Mouse (Mus musculus) gastrocnemius, postnatal 36 days (tissue): Measurements from ENCODE around the gene Mat2a. TPM values are rescaled to one million over a fixed set of nuclear protein-coding genes. Genes with fewer than 3 reads are reported as not detected.

Experiments
- DNase-seq, 2 experiments: peaks; one replicate each; pipeline ENCODE4 v3.0.0; 2022
- intact Hi-C: fragments of 180-260 bp; cut with DNase I; formaldehyde crosslinking; loops from one replicate; pipeline ENCODE4 v1.15.1; 2025
- total RNA-seq, 2 experiments: library from RNA; stranded (reverse); gene quantifications; 2 replicates each; pipeline ENCODE4 v1.2.3; 2021

Mat2a gene
- total RNA-seq, 2 experiments from 2014 or later, result 128 to 141 TPM

- DNase-seq, result no peak
- intact Hi-C loops, result no loop called here
These were observed 51.1 kb downstream of the Mat2a start for GRCm38 (mm10) chr6:72388266-72388665.

- intact Hi-C loops, result no loop called here
These were observed 51.5 kb downstream of the Mat2a start for GRCm38 (mm10) chr6:72387816-72388215.

DNA sequence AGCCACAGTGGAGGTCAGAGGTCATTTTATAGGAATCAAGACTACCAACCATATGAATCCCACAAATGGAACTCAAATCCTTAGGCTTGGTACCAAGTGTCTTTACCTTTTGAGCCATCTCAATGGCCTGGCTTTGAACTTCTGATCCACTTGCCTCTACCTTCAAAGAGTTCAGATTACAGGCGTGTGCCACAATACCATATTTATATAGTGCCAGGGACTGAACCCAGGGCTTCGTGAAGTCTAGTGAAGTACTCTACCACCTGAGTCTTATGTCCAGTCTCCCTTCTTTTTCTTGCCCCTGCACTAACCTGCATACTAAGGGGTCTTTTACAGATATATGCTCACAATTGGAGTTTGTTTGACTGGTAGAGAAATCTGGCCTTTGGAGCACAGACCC is 52.8 kb downstream of the Mat2a start:
- DNase-seq, result no peak
- intact Hi-C loops, result no loop called here

More at GRCm38 (mm10) chr6:72387816-72388215, 51.5 kb downstream of the Mat2a start:
- no peak for DNase-seq

- DNase-seq, result no peak
- intact Hi-C loops, result no loop called here
These were observed 54.1 kb downstream of the Mat2a start for GRCm38 (mm10) chr6:72385258-72385657.

DNA sequence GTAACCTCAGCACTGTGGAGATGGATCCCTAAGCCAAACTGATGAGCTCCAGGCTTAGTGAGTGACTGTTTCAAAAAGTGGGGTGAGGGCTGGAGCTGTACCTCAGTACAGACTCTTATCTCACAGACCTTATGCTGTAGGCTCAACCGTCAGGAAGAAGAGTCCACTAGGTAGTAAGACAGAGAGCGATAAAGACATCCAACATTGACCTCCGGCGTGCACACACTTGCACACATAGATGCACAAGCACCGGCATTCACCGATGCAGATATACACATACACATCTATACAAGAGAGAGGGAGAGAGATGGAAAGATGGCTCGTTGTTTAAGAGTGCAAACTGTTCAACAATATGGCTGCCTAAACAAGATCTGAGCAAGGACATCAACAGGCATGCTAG is 55.4 kb downstream of the Mat2a start:
- no peak for DNase-seq
- intact Hi-C loops, result no loop called here

GRCm38 (mm10) chr6:72383142-72383820 is 56.1 kb downstream of the Mat2a start:
- intact Hi-C loops, result no loop called here
- no peak for DNase-seq

Other genes with a start within 250 kb of the Mat2a start
- 1 to 10 TPM; 5.2 to 5.7 TPM for gene Atoh8, start 204.0 kb downstream of the Mat2a start, total RNA-seq
- not detected for gene Sftpb, start 134.9 kb downstream of the Mat2a start, total RNA-seq
- 10 to 100 TPM; 18.1 to 18.2 TPM for gene Usp39, start 94.4 kb downstream of the Mat2a start, total RNA-seq
- 1 to 10 TPM; 9.0 to 9.5 TPM for gene 0610030E20Rik, start 92.2 kb downstream of the Mat2a start, total RNA-seq
- gene Tmem150a, start 84.1 kb downstream of the Mat2a start, total RNA-seq, result 10 to 100 TPM; 16.9 to 18.8 TPM
- gene Rnf181, start 72.6 kb downstream of the Mat2a start, total RNA-seq, result 10 to 100 TPM; 23.7 to 24.2 TPM
- 100 to 1,000 TPM in 1 of 2 experiments, 10 to 100 TPM in 1; 83.0 to 107 TPM for gene Vamp5, start 59.1 kb downstream of the Mat2a start, total RNA-seq
- gene Vamp8, start 48.9 kb downstream of the Mat2a start, total RNA-seq, result 10 to 100 TPM; 48.5 to 50.0 TPM
- 10 to 100 TPM; 12.6 to 13.4 TPM for gene Ggcx, start 25.2 kb downstream of the Mat2a start, total RNA-seq
- 1 to 10 TPM in 1 of 2 experiments, under 1 TPM in 1; 0.66 to 1.7 TPM for gene Sh2d6, start 82.1 kb upstream of the Mat2a start, total RNA-seq
- 10 to 100 TPM in 1 of 2 experiments, 1 to 10 TPM in 1; 7.2 to 11.8 TPM for gene Capg, start 104.8 kb upstream of the Mat2a start, total RNA-seq
- 1 to 10 TPM; 6.1 to 9.5 TPM for gene Elmod3, start 158.9 kb upstream of the Mat2a start, total RNA-seq
- gene Retsat, start 158.9 kb upstream of the Mat2a start, total RNA-seq, result 10 to 100 TPM; 70.2 to 71.6 TPM
- gene Tgoln1, start 177.4 kb upstream of the Mat2a start, total RNA-seq, result 10 to 100 TPM; 21.8 to 22.1 TPM